Mouse (Mus musculus): Measurements from ENCODE around the gene Fxyd1. TPM values are rescaled to one million over a fixed set of nuclear protein-coding genes. Genes with fewer than 3 reads are reported as not detected.

Fxyd1 gene
- polyA plus RNA-seq, 1 experiment from 2014 or later, result 300 TPM

- Histone ChIP-seq H3K9ac (replicated peaks) (no peak overlapping the region), H3K27ac (ENCODE audit: low read depth) (no peak overlapping the region), H3K4me2 (ENCODE audit: low read depth, low read length) (no peak overlapping the region), H3K4me3 (ENCODE audit: low read depth, low read length) (no peak overlapping the region), H3K27me3 (ENCODE audit: insufficient read depth, low read length) (no peaks in the 10 kb centered on the region), H3K36me3 (replicated peaks; ENCODE audit: insufficient read depth, low read length) (no peaks in the 10 kb centered on the region), H3K9me3 (ENCODE audit: low read length) (no peaks in the 10 kb centered on the region), H3K4me1 (ENCODE audit: insufficient read depth) (peaks cover 15% of the 10 kb centered on the region)
- DNase-seq (no peak), ATAC-seq (no peak)
- WGBS (ENCODE audit: insufficient replicate concordance), result 68% methylated on average over 3 of the region's 3 CpGs
- no peak for TF ChIP-seq CTCF (IDR thresholded peaks at IDR 0.05; ENCODE audit: low read depth)
- TF ChIP-seq EP300 (IDR thresholded peaks at IDR 0.05; ENCODE audit: low read depth), result no peak
Measured at GRCm38 (mm10) chr7:31080611-31081010, 23.6 kb upstream of the Fxyd1 start.

- Histone ChIP-seq H3K4me2 (ENCODE audit: low read depth, low read length) (no peak overlapping the region), H3K9ac (replicated peaks) (no peak overlapping the region), H3K4me3 (ENCODE audit: low read depth, low read length) (no peak overlapping the region), H3K27me3 (ENCODE audit: insufficient read depth, low read length) (no peaks in the 10 kb centered on the region), H3K27ac (ENCODE audit: low read depth) (no peak overlapping the region), H3K36me3 (replicated peaks; ENCODE audit: insufficient read depth, low read length) (no peaks in the 10 kb centered on the region), H3K4me1 (ENCODE audit: insufficient read depth) (peaks cover 11% of the 10 kb centered on the region), H3K9me3 (ENCODE audit: low read length) (no peaks in the 10 kb centered on the region)
- 73% methylated on average over 8 of the region's 8 CpGs for WGBS (ENCODE audit: insufficient replicate concordance)
- DNase-seq (no peak), ATAC-seq (peak; percentile 63)
- TF ChIP-seq CTCF (IDR thresholded peaks at IDR 0.05; ENCODE audit: low read depth) (no peak), EP300 (IDR thresholded peaks at IDR 0.05; ENCODE audit: low read depth) (no peak)
Measured at GRCm38 (mm10) chr7:31079670-31080069, 22.7 kb upstream of the Fxyd1 start.

GRCm38 (mm10) chr7:31077885-31078445 is 21.0 kb upstream of the Fxyd1 start:
- no peaks in the 10 kb centered on the region for H3K27me3 ChIP-seq (ENCODE audit: insufficient read depth, low read length)
- ATAC-seq, result peak; percentile 30; the same call in 1 of the 2 replicates
- 47% methylated on average over 5 of the region's 5 CpGs for WGBS (ENCODE audit: insufficient replicate concordance)

DNA sequence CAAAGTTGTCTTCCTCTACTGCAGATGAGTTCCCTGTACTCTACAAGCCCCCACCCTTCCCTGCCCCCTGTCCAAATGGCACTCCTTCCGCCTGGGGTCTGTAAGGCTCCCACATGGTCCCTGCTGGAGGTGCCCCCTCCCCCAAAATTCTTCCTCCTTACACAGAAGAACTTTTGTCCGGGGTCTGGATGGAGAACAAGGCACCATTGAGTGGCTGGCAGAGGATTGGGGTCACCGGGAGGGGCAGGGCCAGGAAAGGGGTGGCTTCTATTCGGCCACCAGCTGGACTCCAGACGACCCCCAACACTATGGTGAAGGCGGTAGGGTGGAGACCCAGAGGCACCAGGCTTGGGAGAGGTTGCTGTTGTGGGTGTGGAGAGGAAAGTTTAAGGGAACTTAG is 20.5 kb upstream of the Fxyd1 start:
- no peak for TF ChIP-seq EP300 (IDR thresholded peaks at IDR 0.05; ENCODE audit: low read depth)
- no peak for TF ChIP-seq CTCF (IDR thresholded peaks at IDR 0.05; ENCODE audit: low read depth)
- H3K9me3 ChIP-seq (ENCODE audit: low read length), result no peaks in the 10 kb centered on the region
- DNase-seq (no peak), ATAC-seq (no peak)
- no peak overlapping the region for H3K4me2 ChIP-seq (ENCODE audit: low read depth, low read length)
- no peaks in the 10 kb centered on the region for H3K4me1 ChIP-seq (ENCODE audit: insufficient read depth)
- H3K9ac ChIP-seq (replicated peaks), result no peak overlapping the region
- H3K4me3 ChIP-seq (ENCODE audit: low read depth, low read length), result no peak overlapping the region
- 53% methylated on average over 6 of the region's 6 CpGs for WGBS (ENCODE audit: insufficient replicate concordance)
- H3K36me3 ChIP-seq (replicated peaks; ENCODE audit: insufficient read depth, low read length), result no peaks in the 10 kb centered on the region
- H3K27me3 ChIP-seq (ENCODE audit: insufficient read depth, low read length), result no peaks in the 10 kb centered on the region
- H3K27ac ChIP-seq (ENCODE audit: low read depth), result no peak overlapping the region

More at GRCm38 (mm10) chr7:31077885-31078445, 21.0 kb upstream of the Fxyd1 start:
- H3K4me3 ChIP-seq (ENCODE audit: low read depth, low read length), result no peak overlapping the region
- no peaks in the 10 kb centered on the region for H3K36me3 ChIP-seq (replicated peaks; ENCODE audit: insufficient read depth, low read length)
- no peak overlapping the region for H3K9ac ChIP-seq (replicated peaks)
- no peak overlapping the region for H3K4me2 ChIP-seq (ENCODE audit: low read depth, low read length)
- H3K9me3 ChIP-seq (ENCODE audit: low read length), result no peaks in the 10 kb centered on the region
- no peak for DNase-seq
- no peak overlapping the region for H3K27ac ChIP-seq (ENCODE audit: low read depth)
- TF ChIP-seq EP300 (IDR thresholded peaks at IDR 0.05; ENCODE audit: low read depth) (no peak), CTCF (IDR thresholded peaks at IDR 0.05; ENCODE audit: low read depth) (peak; percentile 81)
- peaks cover 4% of the 10 kb centered on the region for H3K4me1 ChIP-seq (ENCODE audit: insufficient read depth)

GRCm38 (mm10) chr7:31076492-31076891 is 19.5 kb upstream of the Fxyd1 start, which contains the start of gene Fxyd3:
Gene Fxyd3, minus strand, starts transcription at chr7:31076704.
- ATAC-seq, result no peak
- Histone ChIP-seq H3K4me2 (ENCODE audit: low read depth, low read length) (no peak within 1 kb of the TSS), H3K27ac (ENCODE audit: low read depth) (no peak within 1 kb of the TSS)

DNA sequence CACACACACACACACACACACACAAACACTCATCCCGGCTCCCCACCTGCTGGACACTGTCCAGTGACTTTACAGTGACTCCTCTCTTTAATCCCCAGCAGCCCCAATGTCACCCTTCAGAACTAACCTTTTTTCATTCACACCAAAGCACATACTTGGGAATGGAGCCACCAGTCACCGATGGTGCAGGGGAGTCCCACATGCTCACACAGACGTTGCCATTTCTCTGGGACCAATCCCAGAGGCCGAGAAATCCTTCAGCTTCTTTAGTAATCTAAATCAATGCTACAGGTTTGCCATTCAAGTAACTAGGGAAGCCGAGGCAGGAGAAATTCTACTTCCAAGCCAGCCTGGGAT is 17.7 kb upstream of the Fxyd1 start:
- H3K9me3 ChIP-seq (ENCODE audit: low read length), result no peaks in the 10 kb centered on the region
- no peaks in the 10 kb centered on the region for H3K27me3 ChIP-seq (ENCODE audit: insufficient read depth, low read length)
- WGBS (ENCODE audit: insufficient replicate concordance), result 55% methylated on average over 5 of the region's 5 CpGs
- H3K4me3 ChIP-seq (ENCODE audit: low read depth, low read length), result no peak overlapping the region
- no peak for ATAC-seq
- no peak overlapping the region for H3K9ac ChIP-seq (replicated peaks)
- no peak overlapping the region for H3K4me2 ChIP-seq (ENCODE audit: low read depth, low read length)
- TF ChIP-seq CTCF (IDR thresholded peaks at IDR 0.05; ENCODE audit: low read depth) (no peak), EP300 (IDR thresholded peaks at IDR 0.05; ENCODE audit: low read depth) (no peak)
- DNase-seq, result no peak
- H3K36me3 ChIP-seq (replicated peaks; ENCODE audit: insufficient read depth, low read length), result no peaks in the 10 kb centered on the region
- H3K27ac ChIP-seq (ENCODE audit: low read depth), result no peak overlapping the region
- no peaks in the 10 kb centered on the region for H3K4me1 ChIP-seq (ENCODE audit: insufficient read depth)

More at GRCm38 (mm10) chr7:31076492-31076891, 19.5 kb upstream of the Fxyd1 start, which contains the start of gene Fxyd3:
- WGBS (ENCODE audit: insufficient replicate concordance), result 42% methylated on average over 5 of the region's 5 CpGs
- no peak within 1 kb of the TSS for H3K9ac ChIP-seq (replicated peaks)
- no peaks in the 10 kb centered on the region for H3K4me1 ChIP-seq (ENCODE audit: insufficient read depth)
- DNase-seq, result no peak
- TF ChIP-seq CTCF (IDR thresholded peaks at IDR 0.05; ENCODE audit: low read depth), result no peak
- no peak for TF ChIP-seq EP300 (IDR thresholded peaks at IDR 0.05; ENCODE audit: low read depth)
- no peaks in the 10 kb centered on the region for H3K9me3 ChIP-seq (ENCODE audit: low read length)
- no peak within 1 kb of the TSS for H3K4me3 ChIP-seq (ENCODE audit: low read depth, low read length)
- no peaks in the 10 kb centered on the region for H3K36me3 ChIP-seq (replicated peaks; ENCODE audit: insufficient read depth, low read length)
- H3K27me3 ChIP-seq (ENCODE audit: insufficient read depth, low read length), result no peaks in the 10 kb centered on the region

All from liver, postnatal 0 days (tissue).